Mouse (Mus musculus) liver, postnatal 0 days (tissue): Measurements from ENCODE around the gene Tmem235. TPM values are rescaled to one million over a fixed set of nuclear protein-coding genes. Genes with fewer than 3 reads are reported as not detected.

Experiments
- ATAC-seq: fragments of 200-750 bp; cut with Nextera tagmentation; 2 replicates; pipeline ENCODE4 v1.8.0; 2017; ENCODE audit warnings: mild to moderate bottlenecking, moderate library complexity
- DNase-seq: peaks from one replicate; pipeline ENCODE4 v3.0.0-alpha.2; 2016
- H3K27ac ChIP-seq: fragments of 300-500 bp; sonication (generic); 2 replicates; pipeline ENCODE4 v1.5.1; 2014; ENCODE audit warnings: antibody characterized with exemption, moderate library complexity, mild to moderate bottlenecking, low read depth
- H3K27me3 ChIP-seq: fragments of 300-500 bp; sonication (generic); 2 replicates; pipeline ENCODE4 v1.6.1; 2014; ENCODE audit warnings: low read length, control low read depth, mixed read lengths; ENCODE audit not compliant: insufficient read depth
- H3K36me3 ChIP-seq: fragments of 300-500 bp; sonication (generic); replicated peaks from 2 replicates; pipeline ENCODE4 v1.6.1; 2014; ENCODE audit warnings: mild to moderate bottlenecking, control low read depth, low read length, moderate library complexity, mixed read lengths; ENCODE audit not compliant: insufficient read depth
- H3K4me1 ChIP-seq: fragments of 300-500 bp; sonication (generic); 2 replicates; pipeline ENCODE4 v1.6.1; 2014; ENCODE audit warnings: antibody characterized with exemption, mild to moderate bottlenecking, control low read depth; ENCODE audit not compliant: insufficient read depth
- H3K4me2 ChIP-seq: fragments of 300-500 bp; sonication (generic); 2 replicates; pipeline ENCODE4 v1.6.1; 2014; ENCODE audit warnings: low read depth, mild to moderate bottlenecking, low read length, moderate library complexity, mixed read lengths
- H3K4me3 ChIP-seq: fragments of 300-500 bp; sonication (generic); 2 replicates; pipeline ENCODE4 v1.5.1; 2014; ENCODE audit warnings: low read depth, low read length
- H3K9ac ChIP-seq: fragments of 300-500 bp; sonication (generic); replicated peaks from 2 replicates; pipeline ENCODE4 v1.6.1; 2014; ENCODE audit warnings: mild to moderate bottlenecking, moderate library complexity
- H3K9me3 ChIP-seq: fragments of 300-500 bp; sonication (generic); 2 replicates; pipeline ENCODE4 v1.6.1; 2016; ENCODE audit warnings: mild to moderate bottlenecking, control low read depth, low read length, mixed read lengths
- CTCF ChIP-seq: sonication (generic); IDR thresholded peaks from 2 replicates; pipeline ENCODE4 v1.5.1; 2016; ENCODE audit warnings: antibody characterized with exemption, low read depth
- EP300 ChIP-seq: IDR thresholded peaks from 2 replicates; pipeline ENCODE4 v1.6.1; 2016; ENCODE audit warnings: antibody characterized with exemption, low read depth, mild to moderate bottlenecking
- WGBS: fragments of 180-500 bp; shearing (Covaris S2); extraction: QIAGEN DNeasy Blood & Tissue Kit; methylation state at CpG from one replicate; pipeline ENCODE4 v1.1.7; 2014; ENCODE audit not compliant: insufficient replicate concordance; 5-methylcytosine and 5-hydroxymethylcytosine counted together
- polyA plus RNA-seq: library from polyadenylated mRNA; unstranded; fragments of >200 nt; fragmentation: Nextera tagmentation; extraction: Ambion mirVana; gene quantifications from 2 replicates; pipeline ENCODE4 v1.2.1, GENCODE M21; 2015

Gene Tmem235
- polyA plus RNA-seq, 1 experiment from 2014 or later = not detected

- TF ChIP-seq CTCF (no peak), EP300 (no peak)
- H3K36me3 ChIP-seq = no peaks in the 10 kb centered on the region
- H3K27ac ChIP-seq = peak overlapping the region; percentile 44
- ATAC-seq = no peak
- DNase-seq = no peak
- H3K4me2 ChIP-seq = no peak overlapping the region
- no peaks in the 10 kb centered on the region for H3K9me3 ChIP-seq
- H3K27me3 ChIP-seq = no peaks in the 10 kb centered on the region
- H3K4me1 ChIP-seq = peaks cover 48% of the 10 kb centered on the region
- no peak overlapping the region for H3K4me3 ChIP-seq
- 54% methylated on average over 1 of the region's 1 CpGs for WGBS
- H3K9ac ChIP-seq = no peak overlapping the region
These were observed 21.7 kb downstream of the Tmem235 start for GRCm38 (mm10) chr11:117882208-117882607.

- WGBS = 20% methylated on average over 5 of the region's 5 CpGs
- Histone ChIP-seq H3K9me3 (no peaks in the 10 kb centered on the region), H3K4me3 (no peak overlapping the region), H3K9ac (no peak overlapping the region), H3K4me2 (no peak overlapping the region), H3K27me3 (no peaks in the 10 kb centered on the region), H3K27ac (peak overlapping the region; percentile 44; the same call in 1 of the 2 replicates), H3K4me1 (peaks cover 48% of the 10 kb centered on the region), H3K36me3 (no peaks in the 10 kb centered on the region)
- DNase-seq = no peak
- ATAC-seq = peak; percentile 40
- TF ChIP-seq EP300 = no peak
- no peak for TF ChIP-seq CTCF
These were observed 25.4 kb downstream of the Tmem235 start for GRCm38 (mm10) chr11:117886000-117886399.

GRCm38 (mm10) chr11:117888168-117888852 lies 27.8 kb downstream of the Tmem235 start:
- Histone ChIP-seq H3K4me2 (no peak overlapping the region), H3K4me3 (no peak overlapping the region), H3K9ac (no peak overlapping the region), H3K27ac (0 out of 2 replicates have a peak overlapping the region, but pooled peaks have one; percentile 39), H3K4me1 (peaks cover 47% of the 10 kb centered on the region), H3K27me3 (no peaks in the 10 kb centered on the region), H3K36me3 (no peaks in the 10 kb centered on the region), H3K9me3 (no peaks in the 10 kb centered on the region)
- ATAC-seq (no peak), DNase-seq (no peak)
- WGBS = 53% methylated on average over 20 of the region's 20 CpGs
- TF ChIP-seq EP300 (no peak), CTCF (no peak)

GRCm38 (mm10) chr11:117888853-117889822 lies 28.6 kb downstream of the Tmem235 start:
- ATAC-seq (peak; percentile 24; the same call in 1 of the 2 replicates), DNase-seq (peak; percentile 63)
- Histone ChIP-seq H3K36me3 (no peaks in the 10 kb centered on the region), H3K4me3 (no peak overlapping the region), H3K4me2 (peak overlapping the region; percentile 26; the same call in 1 of the 2 replicates), H3K9ac (0 out of 2 replicates have a peak overlapping the region, but pooled peaks have one; percentile 2), H3K27ac (peak overlapping the region; percentile 69), H3K9me3 (no peaks in the 10 kb centered on the region), H3K27me3 (no peaks in the 10 kb centered on the region), H3K4me1 (peaks cover 47% of the 10 kb centered on the region)
- WGBS = 40% methylated on average over 31 of the region's 33 CpGs
- TF ChIP-seq EP300 (no peak), CTCF (0 out of 2 replicates have a peak, but pooled peaks have one; percentile 2)

- no peak for ATAC-seq
- peak overlapping the region; percentile 69 for H3K27ac ChIP-seq
- no peak overlapping the region for H3K4me3 ChIP-seq
- H3K9ac ChIP-seq = 0 out of 2 replicates have a peak overlapping the region, but pooled peaks have one; percentile 2
- peaks cover 47% of the 10 kb centered on the region for H3K4me1 ChIP-seq
- no peaks in the 10 kb centered on the region for H3K36me3 ChIP-seq
- WGBS = 41% methylated on average over 11 of the region's 11 CpGs
- DNase-seq = no peak
- H3K9me3 ChIP-seq = no peaks in the 10 kb centered on the region
- no peak for TF ChIP-seq CTCF
- TF ChIP-seq EP300 = no peak
- no peak overlapping the region for H3K4me2 ChIP-seq
- no peaks in the 10 kb centered on the region for H3K27me3 ChIP-seq
These were observed 29.4 kb downstream of the Tmem235 start for GRCm38 (mm10) chr11:117889887-117890340.
